ENCODE assay signal across 9 mouse cellular contexts in genomic region chr7:19461488-19461887, GRCm38 (mm10). TPM values are rescaled to one million over a fixed set of nuclear protein-coding genes. Genes with fewer than 3 reads are reported as not detected.
DNase-seq lines count a peak whose midpoint lies in the region; ATAC-seq lines count a peak whose summit lies in the region.
"Had no signal": no experiment of that assay in that cellular context is flagged by ENCODE, and none has a peak within 500 bp of the region (broad histone marks: within the 10 kb centered on the region; RNA-seq: fewer than 3 reads in every experiment).

No protein-coding gene starts in this region.

- DNase-seq in urinary bladder, postnatal 25 days (ENCODE audit: low spot score), result peak; percentile 70
- DNase-seq in urinary bladder, adult 2 months (ENCODE audit: low spot score), result no peak
- DNase-seq in c-Kit-negative CD71-positive TER-119-positive erythroid progenitor cells, embryonic 14.5 days (ENCODE audit: low read depth, low spot score), result peak; percentile 37
- peak; percentile 65 to 75 for DNase-seq in frontal cortex, postnatal 36 days (ENCODE audit: low spot score in 2 of 2)
- peak; percentile 77 to 87 for DNase-seq in kidney, postnatal 25 days
- peak; percentile 69 to 73 for DNase-seq in lung, adult 18-20 months
- peak; percentile 83 to 89 for DNase-seq in right cerebral cortex, postnatal 10 days (ENCODE audit: low spot score in 2 of 2)

- no peak for ATAC-seq in erythroblast, adult 5-6 weeks (replicated peaks; ENCODE audit: low FRiP score, poor library complexity, severe bottlenecking)

RNA-seq across cellular contexts. Expression of gene Exoc3l2, which starts 1.6 kb away (rescaled TPM):
- polyA plus RNA-seq in urinary bladder, adult 2 months (2012; rRNA removed), result 8.4 and 10.2 TPM in 2 replicates
- total RNA-seq in erythroblast, adult 5-6 weeks (2015; ENCODE audit: low replicate concordance), result not detected in 2 replicates
- total RNA-seq in erythroblast, adult 5-6 weeks (2017; ENCODE audit: low replicate concordance), result not detected in 2 replicates
- polyA plus RNA-seq: macrophage had no signal

RNA-seq across cellular contexts. Expression of gene Mark4, which starts 2.9 kb away (rescaled TPM):
- polyA plus RNA-seq in urinary bladder, adult 2 months (2012; rRNA removed), result 13.3 and 19.4 TPM in 2 replicates
- 1.9 and 5.2 TPM in 2 replicates for total RNA-seq in erythroblast, adult 5-6 weeks (2015; ENCODE audit: low replicate concordance)
- 1.7 and 2.8 TPM in 2 replicates for total RNA-seq in erythroblast, adult 5-6 weeks (2017; ENCODE audit: low replicate concordance)

RNA-seq across cellular contexts. Expression of gene Bloc1s3, which starts 46.7 kb away (rescaled TPM):
- polyA plus RNA-seq in urinary bladder, adult 2 months (2012; rRNA removed), result 6.6 and 7.4 TPM in 2 replicates
- total RNA-seq in erythroblast, adult 5-6 weeks (2015; ENCODE audit: low replicate concordance), result 3.5 and 4.2 TPM in 2 replicates
- 0.84 and 1.5 TPM in 2 replicates for total RNA-seq in erythroblast, adult 5-6 weeks (2017; ENCODE audit: low replicate concordance)

RNA-seq across cellular contexts. Expression of gene Trappc6a, which starts 46.7 kb away (rescaled TPM):
- 58.7 and 77.3 TPM in 2 replicates for polyA plus RNA-seq in urinary bladder, adult 2 months (2012; rRNA removed)
- 17.9 and 18.8 TPM in 2 replicates for total RNA-seq in erythroblast, adult 5-6 weeks (2015; ENCODE audit: low replicate concordance)
- total RNA-seq in erythroblast, adult 5-6 weeks (2017; ENCODE audit: low replicate concordance), result 2.7 and 7.8 TPM in 2 replicates

RNA-seq across cellular contexts. Expression of gene Nkpd1, which starts 56.1 kb away (rescaled TPM):
- polyA plus RNA-seq in urinary bladder, adult 2 months (2012; rRNA removed), result 1.5 and 1.6 TPM in 2 replicates
- not detected in 2 replicates for total RNA-seq in erythroblast, adult 5-6 weeks (2015; ENCODE audit: low replicate concordance)
- not detected in 2 replicates for total RNA-seq in erythroblast, adult 5-6 weeks (2017; ENCODE audit: low replicate concordance)
- polyA plus RNA-seq: macrophage had no signal
